Mouse (Mus musculus): ENCODE results near the gene Snrnp40.

DNA sequence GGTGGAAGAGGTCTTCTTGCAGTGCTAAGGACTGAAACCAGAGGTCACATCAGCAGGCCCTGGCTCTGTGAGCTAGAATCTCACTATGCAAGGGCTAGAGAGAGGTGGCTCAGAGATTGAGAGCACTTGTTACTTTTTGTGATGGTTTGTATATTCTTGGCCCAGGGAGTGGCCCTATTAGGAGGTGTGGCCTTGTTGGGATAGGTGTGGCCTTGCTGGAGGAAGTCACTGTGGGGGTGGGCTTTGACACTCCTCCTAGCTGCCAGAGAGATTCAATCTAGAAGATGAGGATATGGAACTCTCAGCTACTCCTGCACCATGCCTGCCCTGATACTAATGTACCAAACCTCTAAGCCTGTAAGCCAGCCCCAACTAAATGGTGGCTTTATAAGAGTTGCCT lies 2.0 kb upstream of the Snrnp40 start:
- TF ChIP-seq TAL1 (IDR thresholded peaks at IDR 0.05; ENCODE audit: low read length) (no peak), GATA1 (IDR thresholded peaks at IDR 0.05; ENCODE audit: low read length) (no peak)

Data from erythroblast, embryonic 14.5 days (primary cell).